Mouse (Mus musculus) gastrocnemius, postnatal 4 days (tissue): ENCODE results near the gene Atxn7l3. TPM values are rescaled to one million over a fixed set of nuclear protein-coding genes. Genes with fewer than 3 reads are reported as not detected.

Source experiments
- DNase-seq, 2 experiments: peaks; one replicate each; pipeline ENCODE4 v3.0.0; 2021 to 2022; ENCODE audit warnings: low spot score in 2 of 2, mixed read lengths in 2 of 2
- total RNA-seq, 2 experiments: library from RNA; stranded (reverse); gene quantifications; 2 replicates each; pipeline ENCODE4 v1.2.3; 2021

The Atxn7l3 gene
- total RNA-seq, 2 experiments from 2014 or later = 40.3 to 40.9 TPM

GRCm38 (mm10) chr11:102266631-102267355 lies 29.6 kb downstream of the Atxn7l3 start:
- DNase-seq = no peak

GRCm38 (mm10) chr11:102265816-102266215 lies 30.6 kb downstream of the Atxn7l3 start:
- DNase-seq = no peak

GRCm38 (mm10) chr11:102263211-102263610 lies 33.2 kb downstream of the Atxn7l3 start:
- DNase-seq = no peak

- no peak for DNase-seq
Observed at GRCm38 (mm10) chr11:102258521-102258920, 37.9 kb downstream of the Atxn7l3 start.

GRCm38 (mm10) chr11:102258095-102258494 lies 38.3 kb downstream of the Atxn7l3 start:
- no peak for DNase-seq

GRCm38 (mm10) chr11:102257514-102257913 lies 38.9 kb downstream of the Atxn7l3 start:
- no peak for DNase-seq

- DNase-seq = no peak
Observed at GRCm38 (mm10) chr11:102249351-102250090, 46.9 kb downstream of the Atxn7l3 start.

- DNase-seq = peak; percentile 83 to 92
Observed at GRCm38 (mm10) chr11:102248630-102249230, 47.7 kb downstream of the Atxn7l3 start, which contains the start of gene BC030867. Gene BC030867 (plus strand): TSS chr11:102248882.

GRCm38 (mm10) chr11:102246871-102247270 lies 49.6 kb downstream of the Atxn7l3 start:
- no peak for DNase-seq

- DNase-seq = no peak
Observed at GRCm38 (mm10) chr11:102246273-102246635, 50.2 kb downstream of the Atxn7l3 start.

GRCm38 (mm10) chr11:102245581-102246272 lies 50.7 kb downstream of the Atxn7l3 start:
- no peak for DNase-seq

GRCm38 (mm10) chr11:102244926-102245449 lies 51.4 kb downstream of the Atxn7l3 start:
- DNase-seq = peak; percentile 50 to 66

- DNase-seq = no peak
Observed at GRCm38 (mm10) chr11:102241874-102242273, 54.6 kb downstream of the Atxn7l3 start.

GRCm38 (mm10) chr11:102241246-102241645 lies 55.2 kb downstream of the Atxn7l3 start:
- no peak for DNase-seq

GRCm38 (mm10) chr11:102240636-102241035 lies 55.8 kb downstream of the Atxn7l3 start:
- no peak for DNase-seq

Other genes starting within 250 kb of the Atxn7l3 start
- gene Mpp2, start 208.1 kb downstream of the Atxn7l3 start, total RNA-seq = 1 to 10 TPM; 1.7 to 2.5 TPM
- not detected for gene Ppy, start 195.3 kb downstream of the Atxn7l3 start, total RNA-seq
- gene Pyy, start 188.8 kb downstream of the Atxn7l3 start, total RNA-seq = not detected
- gene Nags, start 151.1 kb downstream of the Atxn7l3 start, total RNA-seq = under 1 TPM in 1 of 2 experiments, not detected in 1; 0.13 TPM
- gene Tmem101, start 140.2 kb downstream of the Atxn7l3 start, total RNA-seq = 10 to 100 TPM; 15.1 to 16.1 TPM
- 10 to 100 TPM; 75.1 to 78.3 TPM for gene Lsm12, start 111.3 kb downstream of the Atxn7l3 start, total RNA-seq
- 10 to 100 TPM; 28.1 to 32.0 TPM for gene G6pc3, start 107.0 kb downstream of the Atxn7l3 start, total RNA-seq
- gene Hdac5, start 66.5 kb downstream of the Atxn7l3 start, total RNA-seq = 100 to 1,000 TPM; 110 to 112 TPM
- 1 to 10 TPM; 2.3 to 2.6 TPM for gene BC030867, start 47.7 kb downstream of the Atxn7l3 start, total RNA-seq
- 10 to 100 TPM; 25.7 to 31.1 TPM for gene Asb16, start 27.9 kb downstream of the Atxn7l3 start, total RNA-seq
- 10 to 100 TPM; 25.9 to 26.3 TPM for gene Tmub2, start 11.7 kb downstream of the Atxn7l3 start, total RNA-seq
- 10 to 100 TPM; 85.8 to 98.3 TPM for gene Ubtf, start 23.1 kb upstream of the Atxn7l3 start, total RNA-seq
- 1 to 10 TPM; 2.5 to 7.2 TPM for gene Slc4a1, start 69.6 kb upstream of the Atxn7l3 start, total RNA-seq
- gene Rundc3a, start 96.8 kb upstream of the Atxn7l3 start, total RNA-seq = 1 to 10 TPM; 1.3 to 1.4 TPM
- 10 to 100 TPM; 54.5 to 66.3 TPM for gene Slc25a39, start 111.3 kb upstream of the Atxn7l3 start, total RNA-seq
- gene Grn, start 133.7 kb upstream of the Atxn7l3 start, total RNA-seq = 100 to 1,000 TPM; 129 to 130 TPM
- gene Fam171a2, start 151.1 kb upstream of the Atxn7l3 start, total RNA-seq = 10 to 100 TPM; 27.4 to 43.6 TPM
- gene Itga2b, start 173.5 kb upstream of the Atxn7l3 start, total RNA-seq = 1 to 10 TPM; 3.2 to 4.7 TPM